Mouse (Mus musculus): ENCODE results near the gene Mageb1.
"Not testable (repeated sequence)": the region's sequence is repeated elsewhere in the genome, so short reads cannot be mapped to it uniquely, and the experiment has no call there.

The Mageb1 gene

DNA sequence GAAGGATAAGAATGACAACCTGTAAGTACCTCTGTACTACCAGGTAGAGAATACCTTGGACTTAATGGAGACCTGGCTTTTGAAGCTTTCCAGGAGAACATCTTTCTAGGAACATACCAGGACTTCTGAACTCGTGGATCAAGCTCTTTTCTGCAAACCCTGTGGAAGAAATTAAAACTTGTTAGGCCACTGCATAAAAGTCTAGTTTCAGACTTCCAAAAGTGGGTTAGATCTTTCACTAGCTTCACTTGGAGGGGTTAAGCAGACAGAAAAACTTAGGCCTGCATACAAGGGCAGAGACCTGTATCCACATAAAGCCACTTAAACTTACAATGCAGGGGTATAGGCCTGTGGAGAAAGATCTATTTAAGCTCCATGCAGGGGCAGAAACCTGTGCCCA lies at the start of gene Mageb1:
TSS of gene Mageb1 (minus strand) at position 101 of the 400 bp plus-strand sequence.
- not testable (repeated sequence) for DNase-seq
